Mouse (Mus musculus): ENCODE measurements at regions not wholly inside any gene's neighbourhood (a gene's known extent, or its start where the extent isn't known, plus 50 kb on each side); places are given as distances from the start of the nearest gene placed in this dataset.
A peak's percentile ranks its signal among the peaks of the same experiment; 100 is the strongest.

GRCm38 (mm10) chrX:14960294-14960693 lies 749.3 kb downstream of the H2al1n start:
- no peak for DNase-seq (ENCODE audit: low read depth, low spot score)

- DNase-seq (ENCODE audit: low read depth, low spot score) = peak; percentile 65
Observed at GRCm38 (mm10) chrX:15007023-15007422, 796.1 kb downstream of the H2al1n start.

All from skeletal muscle tissue, adult 2 months (tissue).